Mouse (Mus musculus) left cerebral cortex, postnatal 4 days (tissue): Measurements from ENCODE around the gene Cgnl1. TPM values are rescaled to one million over a fixed set of nuclear protein-coding genes. Genes with fewer than 3 reads are reported as not detected.
"Not testable (repeated sequence)": the region's sequence is repeated elsewhere in the genome, so short reads cannot be mapped to it uniquely, and the experiment has no call there.

Source experiments
- DNase-seq: peaks from one replicate; pipeline ENCODE4 v3.0.0-alpha.2; 2022
- intact Hi-C: fragments of 180-260 bp; cut with DNase I; formaldehyde crosslinking; loops from one replicate; pipeline ENCODE4 v1.15.1; 2025
- total RNA-seq, 2 experiments: library from RNA; stranded (reverse); gene quantifications; 2 replicates each; pipeline ENCODE4 v1.2.3; 2021

The Cgnl1 gene
- total RNA-seq, 2 experiments from 2014 or later = 9.9 to 10.9 TPM

DNA sequence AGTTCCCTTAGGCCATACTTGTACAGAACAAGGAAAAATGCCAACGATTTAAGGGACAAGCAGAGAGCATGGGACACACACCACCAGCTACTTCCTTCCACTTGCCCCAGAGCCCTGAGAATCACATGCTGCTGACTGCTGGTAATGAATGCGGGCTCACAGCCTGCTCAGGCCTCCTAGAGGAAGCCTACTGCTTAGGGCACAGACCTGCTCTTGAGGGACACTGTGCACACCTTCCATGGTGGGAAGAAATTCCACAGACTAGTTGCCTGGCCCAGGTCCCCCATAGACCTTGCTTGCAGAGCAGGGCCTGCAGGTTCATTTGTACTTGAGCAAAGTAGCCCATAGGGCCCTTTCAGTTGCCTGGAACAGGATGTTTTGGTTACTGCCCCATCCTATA is 136.5 kb downstream of the Cgnl1 start:
- DNase-seq = no peak
- intact Hi-C loops = no loop called here

DNA sequence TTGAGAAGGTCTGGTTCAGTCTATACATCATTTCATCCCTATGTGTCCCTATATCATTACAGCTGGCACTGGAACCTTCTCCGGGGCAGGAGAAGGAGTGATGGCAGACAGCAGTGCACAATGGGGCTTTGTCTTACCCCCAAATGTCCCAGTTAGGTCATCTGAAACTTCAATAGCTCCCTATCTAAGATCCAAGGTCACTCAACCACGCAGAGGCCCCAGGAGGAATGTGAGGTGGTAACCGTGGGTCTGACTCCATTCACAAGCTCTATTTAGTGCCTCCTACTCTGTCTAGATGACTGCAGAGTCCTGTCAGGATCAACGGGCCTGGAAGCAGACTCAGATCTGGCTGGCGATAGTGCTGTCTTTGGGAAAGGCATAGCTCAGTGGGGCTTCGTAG is 142.5 kb downstream of the Cgnl1 start:
- no peak for DNase-seq
- intact Hi-C loops = no loop called here

DNA sequence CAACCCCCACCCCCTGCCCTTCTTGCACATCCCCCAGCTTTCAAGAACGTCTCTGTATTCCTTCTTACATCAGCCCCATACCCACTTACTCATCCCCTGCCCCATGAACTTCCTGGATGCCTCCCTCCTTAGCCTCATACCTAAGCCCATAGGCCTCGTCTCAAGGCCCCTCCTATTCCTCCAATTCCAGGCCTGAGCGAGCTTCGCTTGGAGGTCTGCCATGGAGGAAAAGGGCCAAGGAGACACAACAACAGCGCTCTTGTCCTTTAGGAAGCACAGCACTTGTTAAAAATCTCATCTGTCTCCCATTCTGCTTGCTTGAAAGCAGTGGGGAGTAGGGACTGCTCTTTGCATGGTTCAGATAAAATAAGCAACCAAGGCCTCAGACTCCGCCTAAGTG is 143.1 kb downstream of the Cgnl1 start:
- intact Hi-C loops = no loop called here
- DNase-seq = peak; percentile 43

DNA sequence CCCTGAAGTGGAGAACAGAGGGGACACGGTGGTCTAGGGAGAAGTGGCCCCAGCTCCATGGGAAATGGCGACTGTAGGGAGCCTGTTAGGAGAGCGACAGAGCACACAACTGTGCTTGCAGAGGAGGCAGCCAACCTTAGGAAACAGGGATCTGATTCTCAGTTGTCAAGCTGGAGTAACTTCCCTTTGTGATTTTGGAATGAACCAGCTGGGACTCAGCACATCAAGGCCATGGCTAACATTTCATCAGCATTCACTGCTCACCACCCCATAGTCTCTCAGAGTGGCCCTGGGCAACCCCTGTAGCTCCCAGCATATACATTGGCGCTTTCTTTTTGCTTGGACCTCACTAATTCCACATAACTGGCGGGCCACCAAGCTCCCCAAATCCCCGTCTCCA is 145.4 kb downstream of the Cgnl1 start:
- DNase-seq = no peak
- intact Hi-C loops = no loop called here

DNA sequence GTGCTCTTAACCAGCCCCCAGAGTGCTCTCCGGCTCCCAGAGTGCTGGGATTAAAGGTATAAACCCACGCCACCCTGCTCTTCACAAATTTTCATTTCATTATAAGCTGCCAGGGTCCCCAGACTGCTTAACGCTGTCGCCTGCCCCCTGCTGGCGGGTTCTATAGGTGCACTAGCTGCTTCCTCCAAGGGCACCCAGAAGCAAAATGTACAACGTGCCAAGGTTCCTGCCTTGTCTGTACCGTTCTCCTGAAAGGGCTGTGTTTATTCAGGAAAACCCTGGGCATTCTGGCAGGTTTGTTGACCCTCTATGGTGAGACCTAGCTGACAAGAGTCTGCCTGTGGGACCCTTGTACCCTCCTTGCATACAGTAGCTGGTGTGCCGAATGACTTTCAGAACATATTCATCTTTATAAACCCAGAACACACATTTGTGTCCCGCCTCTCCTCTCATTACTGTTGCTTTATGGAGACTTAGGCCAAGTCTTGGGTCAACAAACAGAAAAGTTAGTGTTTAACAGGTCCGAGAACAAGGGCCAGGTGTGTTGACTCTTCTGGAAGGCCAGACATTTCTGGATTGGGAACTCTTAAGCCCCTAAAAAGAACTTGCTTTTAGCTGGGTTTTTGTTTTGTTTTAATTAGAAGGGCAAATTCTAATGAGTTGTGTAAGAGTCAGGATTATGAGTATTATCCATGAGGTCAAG is 146.5 kb downstream of the Cgnl1 start:
- DNase-seq = peak; percentile 64
- intact Hi-C loops = no loop called here

DNA sequence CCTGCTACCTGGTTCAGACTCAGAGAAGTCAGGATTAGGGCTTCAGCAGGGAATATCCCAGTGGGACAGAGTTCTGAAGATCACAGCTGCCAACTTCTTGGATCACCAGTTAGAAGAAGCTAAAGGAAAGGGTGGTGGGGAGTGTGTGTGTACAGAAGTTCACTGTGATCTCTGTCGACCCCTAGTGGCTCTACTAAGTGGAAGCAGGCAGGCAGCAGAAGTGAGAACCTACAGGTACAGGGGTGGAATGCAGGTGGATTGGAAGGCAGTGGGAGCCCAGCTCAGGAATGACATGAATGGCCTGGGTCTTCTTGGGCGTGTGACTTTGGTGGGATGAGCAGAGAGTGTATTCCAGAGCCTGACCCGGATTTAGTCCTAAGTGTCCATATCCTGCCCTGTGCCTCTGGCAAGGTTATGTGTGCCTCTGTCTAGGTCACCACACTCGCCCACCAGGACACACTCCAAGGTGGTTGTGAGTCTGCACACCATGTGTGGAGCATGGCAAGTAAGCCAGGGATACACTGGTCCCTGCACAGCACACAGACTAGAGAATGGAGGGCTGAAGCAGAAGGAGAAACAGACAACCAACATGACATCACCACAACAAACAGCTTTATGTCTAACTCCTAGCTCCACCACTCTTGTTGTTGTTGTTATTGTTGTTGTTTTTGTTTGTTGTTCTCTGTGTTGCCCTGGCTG is 147.4 kb downstream of the Cgnl1 start:
- intact Hi-C loops = no loop called here
- DNase-seq = peak; percentile 18

DNA sequence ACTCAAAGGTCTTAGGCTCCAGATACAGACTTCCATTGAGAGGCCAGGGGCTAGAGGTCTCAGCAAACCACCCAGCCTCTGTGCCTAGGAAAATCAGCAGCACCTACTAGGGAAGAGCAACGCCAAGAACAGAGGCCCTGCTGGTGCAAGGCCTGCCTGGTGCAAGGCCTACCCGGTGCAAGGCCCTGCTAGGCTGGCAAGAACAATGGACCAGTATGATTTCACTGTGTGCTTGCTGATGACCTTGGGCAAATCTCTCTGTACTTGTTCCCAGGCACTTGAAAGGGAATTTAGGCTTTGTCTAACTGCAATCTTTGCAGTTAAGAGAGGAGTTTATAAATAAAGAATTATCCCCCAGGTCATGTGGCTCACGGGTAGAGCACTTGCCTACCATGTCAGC is 148.8 kb downstream of the Cgnl1 start:
- no peak for DNase-seq
- intact Hi-C loops = no loop called here

DNA sequence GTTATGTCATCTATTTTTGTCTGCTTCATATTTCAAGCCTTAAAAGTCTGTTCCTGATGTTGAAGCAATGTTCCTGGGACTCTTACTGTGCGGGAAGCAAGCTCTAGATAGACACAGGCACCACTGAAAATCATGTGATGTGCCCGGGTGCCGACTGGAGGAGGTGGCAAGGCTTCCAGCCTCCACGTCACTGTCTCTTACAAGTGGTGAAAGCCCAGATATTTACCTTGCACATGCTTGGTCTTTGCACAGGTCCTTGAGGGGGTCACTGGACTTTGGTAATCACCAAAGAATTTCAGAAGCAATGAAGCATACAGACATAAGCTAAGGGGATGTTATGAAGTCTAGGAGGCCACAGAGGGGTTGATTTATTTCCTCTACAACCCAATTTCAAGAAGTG is 149.4 kb downstream of the Cgnl1 start:
- intact Hi-C loops = no loop called here
- DNase-seq = no peak

DNA sequence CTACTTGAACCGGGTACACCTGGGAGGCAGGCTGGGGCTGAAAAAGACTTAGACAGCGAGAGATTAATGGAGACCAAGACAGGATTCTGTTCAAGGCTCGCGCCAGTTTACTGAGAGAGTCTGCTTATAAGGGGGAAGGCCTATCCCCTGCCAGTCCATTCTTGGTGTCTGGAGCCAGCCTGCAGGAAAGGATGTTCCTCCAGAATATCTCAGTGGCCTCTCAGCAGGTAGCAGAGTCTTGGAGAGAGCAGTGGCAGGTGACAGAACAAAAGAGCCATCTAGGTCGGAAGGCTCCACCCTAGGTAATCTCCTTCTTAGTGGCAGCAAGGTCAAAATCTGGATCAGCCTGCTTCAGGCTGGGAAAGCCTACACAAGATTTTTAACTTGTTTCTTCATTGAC is 151.3 kb downstream of the Cgnl1 start:
- DNase-seq, intact Hi-C loops: not testable (repeated sequence)

DNA sequence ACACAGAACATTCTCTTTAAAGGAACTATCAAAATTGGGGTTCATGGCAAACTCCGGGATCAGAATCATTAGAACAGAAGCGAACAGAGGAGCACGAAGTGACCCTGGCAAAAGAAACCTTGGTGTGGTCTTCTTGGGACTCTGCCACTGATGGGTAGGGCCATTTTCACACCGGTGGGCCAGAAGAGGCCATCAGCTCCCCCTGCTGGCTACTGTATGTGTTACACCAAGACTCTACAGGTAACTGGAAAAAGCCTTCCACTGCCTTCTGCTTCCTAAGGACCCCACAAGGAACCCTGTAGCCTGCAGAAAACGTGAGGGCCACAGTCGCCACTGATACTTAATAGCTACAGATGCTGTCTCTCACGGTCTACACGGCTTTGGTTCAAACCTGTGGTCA is 154.0 kb downstream of the Cgnl1 start:
- DNase-seq = peak; percentile 39
- intact Hi-C loops = loop anchor here (2.0 to 10.0 kb wide), 2 partner anchors 75 to 403 kb away; partner anchors contain the start of gene Aldh1a2

DNA sequence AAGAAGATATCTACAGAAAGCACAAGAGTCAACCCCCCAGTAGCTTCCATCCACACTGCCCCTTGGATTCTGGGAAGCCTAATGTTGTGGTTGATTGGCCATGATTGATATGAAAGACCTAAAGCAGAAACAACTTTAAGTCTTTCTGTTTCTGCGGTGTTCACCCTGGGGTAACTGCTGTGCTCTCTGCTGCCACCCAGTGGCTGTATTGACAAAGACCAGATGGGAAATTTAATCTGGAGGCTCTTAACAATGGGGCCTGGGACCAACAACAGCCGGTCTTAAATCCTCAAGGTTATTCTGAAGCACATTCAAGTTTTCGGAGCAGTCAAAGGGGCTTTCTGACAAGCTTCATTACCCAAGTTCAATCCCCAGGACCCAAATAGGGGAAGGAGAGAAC is 155.2 kb downstream of the Cgnl1 start:
- intact Hi-C loops = loop anchor here (2.0 to 10.0 kb wide), 2 partner anchors 73 to 401 kb away; partner anchors contain the start of gene Aldh1a2
- peak; percentile 80 for DNase-seq

DNA sequence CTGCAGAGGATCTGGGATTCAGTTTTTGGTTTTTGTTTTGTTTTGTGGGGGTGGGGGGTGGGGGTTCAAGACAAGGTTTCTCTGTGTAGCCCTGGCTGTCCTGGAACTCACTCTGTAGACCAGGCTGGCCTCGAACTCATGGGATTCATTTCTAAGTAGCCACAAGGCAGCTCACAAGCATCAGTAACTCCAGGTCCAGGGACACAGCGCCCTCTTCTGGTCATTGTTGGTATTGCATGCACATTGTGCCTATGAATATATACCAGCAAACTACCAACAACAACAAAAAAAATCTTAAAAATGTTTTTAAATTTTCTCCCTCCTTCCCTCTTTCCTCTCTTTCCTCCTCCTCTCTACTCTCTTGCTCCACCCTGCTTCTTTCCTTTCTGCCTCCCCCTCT is 156.8 kb downstream of the Cgnl1 start:
- intact Hi-C loops = loop anchor here (10.0 kb wide), 1 partner anchor 400 kb away; the partner anchor contains the start of gene Aldh1a2
- DNase-seq = peak; percentile 47

DNA sequence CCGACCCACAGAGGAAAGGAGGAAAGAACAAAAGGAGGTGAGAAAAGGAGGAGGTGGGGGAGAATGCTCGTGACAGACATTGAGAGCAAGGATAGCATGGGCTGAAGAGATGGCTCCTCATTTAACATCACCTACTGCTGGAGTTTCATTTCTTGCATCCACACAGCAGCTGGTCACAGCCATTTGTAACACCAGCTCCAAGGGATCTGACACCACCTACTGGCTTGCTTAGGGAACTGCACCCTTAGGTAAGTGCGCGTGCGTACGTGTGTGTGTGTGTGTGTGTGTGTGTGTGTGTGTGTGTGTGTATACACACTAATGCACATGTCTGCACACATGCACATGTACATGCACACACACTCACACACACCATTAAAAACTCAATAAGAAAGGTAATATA is 158.4 kb downstream of the Cgnl1 start:
- DNase-seq = no peak
- intact Hi-C loops = loop anchor here (10.0 kb wide), 1 partner anchor 398 kb away; the partner anchor contains the start of gene Aldh1a2

DNA sequence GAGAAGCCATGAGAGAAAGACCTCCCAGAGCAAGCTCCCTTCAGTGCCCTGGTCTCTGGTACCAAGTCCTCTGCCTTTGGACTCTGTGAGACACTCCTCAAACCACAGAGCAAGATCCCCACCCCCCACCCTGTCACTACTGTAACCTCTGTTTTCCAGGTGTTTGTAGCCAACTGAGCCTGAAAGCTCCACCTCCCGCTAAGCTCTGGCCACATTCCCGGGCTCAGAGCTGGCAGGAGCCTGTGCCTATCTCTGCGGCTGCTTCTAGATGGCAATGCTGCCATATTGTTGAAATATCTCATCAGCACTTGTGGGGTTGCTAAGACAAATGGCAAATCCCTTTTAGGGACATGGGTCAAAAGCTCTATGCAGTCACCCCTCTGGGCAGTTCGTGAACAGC is 159.5 kb downstream of the Cgnl1 start:
- DNase-seq = no peak
- intact Hi-C loops = loop anchor here (10.0 kb wide), 1 partner anchor 397 kb away; the partner anchor contains the start of gene Aldh1a2

DNA sequence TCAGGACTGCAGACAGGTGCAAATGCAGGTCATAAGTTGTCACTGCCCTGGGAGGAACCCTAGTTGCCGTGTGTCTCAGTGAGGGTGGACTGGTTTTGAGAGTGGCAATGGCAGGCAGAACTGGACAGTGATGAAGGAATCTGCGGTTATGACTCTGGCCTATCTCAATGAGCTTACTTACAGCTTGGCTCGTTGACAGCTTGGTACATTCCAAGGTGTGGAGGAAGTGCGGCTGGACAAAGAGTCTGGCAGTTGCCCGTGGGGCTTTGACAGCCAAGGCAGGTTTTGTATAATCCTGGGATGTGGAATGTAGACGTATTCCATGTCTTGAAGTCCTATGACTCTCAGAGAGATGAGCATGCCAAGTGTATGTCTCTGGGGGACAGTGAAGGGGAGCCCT is 162.4 kb downstream of the Cgnl1 start:
- no peak for DNase-seq
- intact Hi-C loops = no loop called here

DNA sequence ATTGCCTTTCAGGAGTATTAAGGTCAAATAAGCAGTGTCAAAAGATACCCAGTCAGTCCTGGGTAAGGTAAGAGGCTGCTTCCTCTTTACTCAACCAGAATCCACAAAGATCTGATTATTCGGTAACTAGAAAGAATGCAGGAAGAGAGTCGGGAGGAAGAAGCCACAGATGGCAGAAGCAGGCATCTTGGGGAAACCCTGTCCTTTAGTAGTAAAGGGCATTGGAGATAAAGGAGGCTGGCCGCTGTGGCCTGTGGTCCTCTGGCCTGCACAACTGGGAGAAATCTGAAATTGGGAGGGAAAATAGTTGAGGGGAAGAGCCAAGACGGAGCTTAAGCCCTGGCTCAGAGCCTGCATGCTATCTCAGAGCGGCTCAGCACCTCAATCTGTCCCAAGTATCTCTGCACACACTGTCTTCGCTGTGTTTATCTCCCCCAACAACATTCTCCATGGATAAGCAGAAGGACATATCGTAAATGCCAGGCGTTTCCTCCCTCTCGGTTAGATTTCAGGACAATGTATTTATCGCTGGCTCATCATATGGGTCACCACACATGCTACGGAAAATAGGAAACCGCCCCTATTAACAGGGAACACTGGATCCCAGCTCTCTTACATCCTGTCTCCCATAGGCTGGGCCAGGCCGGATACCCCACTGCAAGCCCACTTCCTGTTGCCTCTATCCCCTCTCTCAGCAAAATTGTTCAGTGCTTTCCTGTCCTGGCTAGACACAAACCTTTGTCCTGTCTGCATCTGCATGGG is 164.9 kb downstream of the Cgnl1 start:
- intact Hi-C loops = no loop called here
- DNase-seq = no peak

DNA sequence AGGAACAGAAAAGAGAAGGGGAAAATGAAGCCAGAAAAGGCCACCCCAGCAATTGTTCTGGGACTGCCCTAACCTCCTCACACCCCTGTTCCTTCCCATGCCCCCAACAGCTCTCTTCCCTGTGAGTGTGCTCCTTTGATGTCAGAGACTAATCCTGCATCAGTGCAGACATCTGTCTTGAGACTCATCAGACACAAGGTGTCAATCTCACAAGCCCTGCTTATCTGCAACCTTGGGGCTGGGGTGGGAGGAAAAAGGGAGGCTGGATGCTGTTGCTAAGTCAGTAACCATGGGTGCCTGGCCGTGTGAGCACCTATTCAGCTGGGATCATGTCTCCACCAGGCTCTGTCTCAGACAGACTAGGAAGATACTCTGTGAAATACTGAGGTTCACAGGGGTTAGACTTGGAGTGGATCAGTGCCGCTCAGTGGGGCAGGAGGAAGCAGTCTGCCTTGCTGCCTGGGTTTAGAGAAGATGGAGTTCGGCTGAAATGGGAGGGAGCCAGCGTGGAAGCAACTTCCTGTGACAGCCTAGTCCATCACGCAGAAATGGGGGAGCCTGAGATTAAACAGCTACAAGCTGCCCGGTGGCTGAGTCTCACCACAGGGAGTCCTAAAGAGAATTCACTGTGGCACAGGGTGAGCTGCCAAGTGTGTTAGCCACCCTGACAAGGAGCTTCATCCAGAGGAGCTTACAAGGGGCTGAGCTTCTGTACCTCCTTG is 166.3 kb downstream of the Cgnl1 start:
- intact Hi-C loops = no loop called here
- no peak for DNase-seq

DNA sequence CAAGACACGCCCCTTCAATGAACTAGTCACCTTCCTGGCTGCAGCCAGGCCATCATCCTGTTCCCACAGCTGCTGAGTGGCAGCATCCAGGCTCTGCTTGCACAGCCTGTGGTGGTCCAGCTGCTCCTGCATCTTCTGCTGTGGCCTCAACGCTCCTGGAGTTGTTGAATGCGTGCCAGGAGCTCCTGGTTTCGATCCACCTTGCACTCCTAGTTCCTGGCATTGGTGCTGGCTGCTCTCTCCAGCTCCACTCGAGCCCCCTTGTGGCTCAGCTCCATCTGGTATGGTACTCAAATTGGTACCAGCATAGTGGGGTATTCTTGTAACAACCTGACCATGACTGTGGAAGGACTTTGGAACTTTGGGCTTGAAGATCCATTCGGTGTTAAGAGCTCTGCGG is 171.5 kb downstream of the Cgnl1 start:
- intact Hi-C loops = no loop called here
- DNase-seq = peak; percentile 37

DNA sequence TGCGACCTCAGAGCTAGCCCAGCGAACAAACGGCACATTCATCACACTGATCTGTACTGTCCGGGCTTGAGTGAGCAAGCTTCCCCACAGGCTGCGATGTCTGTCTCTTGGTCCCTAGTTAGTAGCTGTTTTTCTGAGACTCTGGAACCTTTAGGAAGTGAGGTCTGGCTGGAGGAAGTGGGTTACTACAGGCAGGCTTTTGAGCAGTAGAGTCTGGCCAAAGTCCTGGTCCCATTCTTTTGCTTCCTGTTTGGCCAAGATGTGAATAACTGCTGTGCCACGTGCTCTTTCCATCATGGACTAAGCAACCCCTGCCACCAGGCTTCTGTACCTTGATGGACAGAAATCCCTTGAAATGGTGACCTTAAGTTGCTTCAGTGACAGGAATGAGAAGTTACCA is 174.5 kb downstream of the Cgnl1 start:
- intact Hi-C loops = no loop called here

DNA sequence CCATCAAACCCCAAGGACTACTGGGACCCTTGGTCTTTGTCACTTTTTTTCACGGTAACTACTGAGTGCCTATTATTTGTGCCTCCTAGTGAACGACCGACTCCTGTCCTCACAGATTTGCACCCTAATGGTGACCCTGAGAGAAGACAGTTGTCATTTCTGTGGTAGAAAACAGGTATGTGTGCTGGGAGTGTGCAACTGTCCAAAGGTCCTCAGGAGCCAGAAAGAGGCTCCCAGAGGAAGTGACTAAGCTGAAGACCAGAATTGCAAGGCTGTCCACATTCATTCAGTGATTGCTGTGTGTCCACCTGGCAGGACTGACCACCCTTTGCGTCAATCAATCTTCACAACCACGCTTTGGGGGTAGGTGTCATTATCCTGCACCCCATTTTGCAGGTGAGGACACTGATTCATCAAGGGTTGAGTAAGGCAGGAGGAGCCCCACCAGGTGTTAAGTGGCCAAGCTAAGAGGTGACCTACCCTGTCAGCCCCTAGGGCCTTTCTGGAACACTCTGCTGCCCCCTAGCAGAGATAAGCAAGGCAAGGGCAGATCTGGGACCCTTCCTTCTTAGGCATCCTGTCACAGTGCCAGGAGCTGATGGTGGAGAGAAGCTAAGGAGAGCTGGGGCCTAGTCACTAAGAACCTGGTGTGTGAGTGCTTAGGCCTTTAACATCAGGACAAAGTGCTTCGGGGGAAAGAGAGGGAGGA is 178.7 kb downstream of the Cgnl1 start:
- no peak for DNase-seq
- intact Hi-C loops = no loop called here

More for the DNA sequence above, 174.5 kb downstream of the Cgnl1 start:
- DNase-seq = no peak
